In genomic region chr1:23761502-23762135, GRCm38 (mm10) we compare ENCODE assay signal across 9 mouse cellular contexts. TPM values are rescaled to one million over a fixed set of nuclear protein-coding genes. Genes with fewer than 3 reads are reported as not detected.
A peak's percentile ranks its signal among the peaks of the same experiment; 100 is the strongest.
DNase-seq lines count a peak whose midpoint lies in the region; ATAC-seq and TF ChIP-seq lines count a peak whose summit lies in the region.
"Had no signal": no experiment of that assay in that cellular context is flagged by ENCODE, and none has a peak within 500 bp of the region (broad histone marks: within the 10 kb centered on the region; RNA-seq: fewer than 3 reads in every experiment).

B3gat2 (plus strand) TSS chr1:23761753.

- no peak within 1 kb of the TSS for H3K27ac ChIP-seq in embryonic facial prominence, embryonic 14.5 days (replicated peaks; ENCODE audit: low read depth, low read length)
- peak within 1 kb of the TSS; percentile 43 for H3K27ac ChIP-seq in hindbrain, postnatal 0 days

- TF ChIP-seq CTCF in hindbrain, postnatal 0 days (IDR thresholded peaks at IDR 0.05; ENCODE audit: low read depth): no peak

- under 1% methylated on average over 19 of the region's 34 CpGs for WGBS in embryonic facial prominence, embryonic 14.5 days
- WGBS in hindbrain, postnatal 0 days: 2% methylated on average over 34 of the region's 34 CpGs

- H3K9me3 ChIP-seq in embryonic facial prominence, embryonic 14.5 days (ENCODE audit: control insufficient read depth, low read length): no peaks in the 10 kb centered on the region
- no peaks in the 10 kb centered on the region for H3K9me3 ChIP-seq in hindbrain, postnatal 0 days (ENCODE audit: low read length)

- DNase-seq in adrenal gland, postnatal 10 days: peak; percentile 28
- no peak for DNase-seq in adrenal gland, adult 18-20 months (ENCODE audit: low spot score in 2 of 2)
- DNase-seq in Muller cell, postnatal 12 days (ENCODE audit: inconsistent ontology term): peak; percentile 75
- DNase-seq in embryonic facial prominence, embryonic 14.5 days (ENCODE audit: low spot score): peak; percentile 55
- DNase-seq in hindbrain, postnatal 0 days (ENCODE audit: low spot score): peak; percentile 78
- peak; percentile 29 to 38 for DNase-seq in left cerebral cortex, postnatal 25 days (ENCODE audit: low spot score in 2 of 2)

- peak; percentile 64 for ATAC-seq in embryonic facial prominence, embryonic 14.5 days (ENCODE audit: low read depth)
- ATAC-seq in hindbrain, postnatal 0 days: peak; percentile 47
- ATAC-seq in monocyte, adult 5-6 weeks (replicated peaks; ENCODE audit: insufficient number of reproducible peaks, low FRiP score, low TSS enrichment, poor library complexity, severe bottlenecking): no peak

- peak within 1 kb of the TSS; percentile 98 for H3K4me2 ChIP-seq in embryonic facial prominence, embryonic 14.5 days (ENCODE audit: low read depth, low read length)
- H3K4me2 ChIP-seq in hindbrain, postnatal 0 days (ENCODE audit: low read depth, low read length): peak within 1 kb of the TSS; percentile 85
- H3K4me2 ChIP-seq in myocyte (ENCODE audit: low read depth): peak within 1 kb of the TSS; percentile 18

- peak within 1 kb of the TSS; percentile 59 for H3K4me3 ChIP-seq in embryonic facial prominence, embryonic 14.5 days (ENCODE audit: low read depth, low read length)
- H3K4me3 ChIP-seq in hindbrain, postnatal 0 days (ENCODE audit: low read length): peak within 1 kb of the TSS; percentile 62
- no peak within 1 kb of the TSS for H3K4me3 ChIP-seq in myocyte

- no peaks in the 10 kb centered on the region for H3K79me2 ChIP-seq in myocyte (ENCODE audit: control insufficient read depth, insufficient read depth)

- intact Hi-C loops in left cerebral cortex, postnatal 25 days (cut with DNase I): loop anchor here (2.0 to 5.0 kb wide), 3 partner anchors 31 to 486 kb away; no protein-coding TSS in a partner anchor

- H3K9ac ChIP-seq in embryonic facial prominence, embryonic 14.5 days (ENCODE audit: low read depth, low read length): peak within 1 kb of the TSS; percentile 60
- peak within 1 kb of the TSS; percentile 65 for H3K9ac ChIP-seq in hindbrain, postnatal 0 days (replicated peaks; ENCODE audit: low read length)

- no peaks in the 10 kb centered on the region; the same call in 1 of the 2 replicates for H3K4me1 ChIP-seq in embryonic facial prominence, embryonic 14.5 days (ENCODE audit: control insufficient read depth, insufficient read depth, low read length)
- H3K4me1 ChIP-seq in hindbrain, postnatal 0 days (ENCODE audit: insufficient read depth, low read length): 0 out of 2 replicates have a peak, but pooled peaks cover 5% of the 10 kb centered on the region

- H3K27me3 ChIP-seq in embryonic facial prominence, embryonic 14.5 days (replicated peaks; ENCODE audit: control insufficient read depth, insufficient read depth, low read length): peaks cover 49% of the 10 kb centered on the region
- no peaks in the 10 kb centered on the region for H3K27me3 ChIP-seq in hindbrain, postnatal 0 days (ENCODE audit: insufficient read depth, low read length)
- H3K27me3 ChIP-seq in myocyte (ENCODE audit: control insufficient read depth, insufficient read depth, insufficient read length): peaks cover 41% of the 10 kb centered on the region

- no peaks in the 10 kb centered on the region for H3K36me3 ChIP-seq in embryonic facial prominence, embryonic 14.5 days (ENCODE audit: control insufficient read depth, insufficient read depth, low read length)
- no peaks in the 10 kb centered on the region for H3K36me3 ChIP-seq in hindbrain, postnatal 0 days (ENCODE audit: insufficient read depth, low read length)
- H3K36me3 ChIP-seq in myocyte (ENCODE audit: control insufficient read depth, insufficient read depth): no peaks in the 10 kb centered on the region

- no peak within 1 kb of the TSS for H3ac ChIP-seq in myocyte (ENCODE audit: control insufficient read depth, insufficient read length)

- TF ChIP-seq POLR2A in myocyte (IDR thresholded peaks at IDR 0.05; ENCODE audit: insufficient read length, low read depth): no peak

TF ChIP-seq in myocyte, 11 proteins besides CTCF, POLR2A, EP300 and RAD21:
- TF ChIP-seq E2F4 (IDR thresholded peaks at IDR 0.05; ENCODE audit: insufficient read depth) (no peak), MYOD1 (IDR thresholded peaks at IDR 0.05; ENCODE audit: control insufficient read depth in 1 of 3, insufficient read length in 2 of 3, low read depth in 2 of 3) (no peak), MAX (IDR thresholded peaks at IDR 0.05; ENCODE audit: low read depth) (no peak)

RNA-seq across cellular contexts. Expression of gene B3gat2, which starts in this region (rescaled TPM):
- total RNA-seq in adrenal gland, postnatal 10 days (2021): not detected
- under 1 TPM in 1 of 2 experiments, not detected in 1; 0.07 TPM for total RNA-seq in adrenal gland, adult 18-20 months (2021)
- polyA plus RNA-seq in embryonic facial prominence, embryonic 14.5 days (2014; fragmentation: Nextera tagmentation; extraction: Ambion mirVana): 0.64 and 0.84 TPM in 2 replicates
- total RNA-seq in hindbrain, postnatal 0 days (2014; rRNA removed): 34.9 and 37.7 TPM in 2 replicates
- 15.3 and 15.6 TPM in 2 replicates for polyA plus RNA-seq in hindbrain, postnatal 0 days (2015; fragmentation: Nextera tagmentation; extraction: Ambion mirVana)
- total RNA-seq in left cerebral cortex, postnatal 25 days (2021): 10 to 100 TPM in 1 of 2 experiments, 1 to 10 TPM in 1; 8.4 to 10.2 TPM
- 0.22 TPM for polyA plus RNA-seq in myocyte (2012; fragmentation: generic; extraction: Trizol)
- total RNA-seq in monocyte, adult 5-6 weeks (2017): 0.29 to 0.85 TPM in 2 of 3 replicates, not detected in the other
- total RNA-seq: heart, postnatal 36 days had no signal

Comparison
In these comparisons a context has a peak if more than half of its experiments do, and no peak if none do; other contexts are left out.
1. Peak in DNase-seq in adrenal gland, postnatal 10 days; RNA of the gene not detected or under 1 TPM.
2. Peak in DNase-seq, ATAC-seq, H3K4me3 ChIP-seq, H3K9ac ChIP-seq and H3K4me2 ChIP-seq in embryonic facial prominence, embryonic 14.5 days; RNA of the gene not detected or under 1 TPM.
3. DNase-seq: peak in Muller cell, postnatal 12 days (single experiment), hindbrain, postnatal 0 days (single experiment) and left cerebral cortex, postnatal 25 days (2 of 2); none in adrenal gland, adult 18-20 months (0 of 2).
4. H3K4me2 ChIP-seq: peak in every context shown above with its lines; median percentile 98 in embryonic facial prominence, embryonic 14.5 days; 85 in hindbrain, postnatal 0 days; 18 in myocyte.